Mouse (Mus musculus) limb, embryonic 14.5 days (tissue): ENCODE results near the gene Gm17359. TPM values are rescaled to one million over a fixed set of nuclear protein-coding genes. Genes with fewer than 3 reads are reported as not detected.

Experiments
- ATAC-seq: fragments of 200-750 bp; cut with Nextera tagmentation; 2 replicates; pipeline ENCODE4 v1.8.0; 2017; ENCODE audit warnings: low read depth, moderate number of reproducible peaks, moderate TSS enrichment; ENCODE audit not compliant: low FRiP score
- DNase-seq: peaks from one replicate; pipeline ENCODE4 v3.0.0-alpha.2; 2015; ENCODE audit warnings: low spot score
- H3K27ac ChIP-seq: fragments of 300-500 bp; sonication (generic); replicated peaks from 2 replicates; pipeline ENCODE4 v1.5.1; 2014; ENCODE audit warnings: low read depth, mild to moderate bottlenecking, low read length, moderate library complexity, mixed read lengths
- H3K27me3 ChIP-seq: fragments of 300-500 bp; sonication (generic); 2 replicates; pipeline ENCODE4 v1.6.1; 2014; ENCODE audit warnings: low read length, mixed read lengths; ENCODE audit not compliant: control insufficient read depth, insufficient read depth
- H3K36me3 ChIP-seq: fragments of 300-500 bp; sonication (generic); 2 replicates; pipeline ENCODE4 v1.6.1; 2014; ENCODE audit warnings: mild to moderate bottlenecking, low read length, moderate library complexity, mixed read lengths; ENCODE audit not compliant: control insufficient read depth, insufficient read depth
- H3K4me1 ChIP-seq: fragments of 300-500 bp; sonication (generic); 2 replicates; pipeline ENCODE4 v1.6.1; 2014; ENCODE audit warnings: antibody characterized with exemption, low read length, mixed read lengths; ENCODE audit not compliant: control insufficient read depth, insufficient read depth
- H3K4me2 ChIP-seq: fragments of 300-500 bp; sonication (generic); replicated peaks from 2 replicates; pipeline ENCODE4 v1.6.1; 2014; ENCODE audit warnings: low read depth, mild to moderate bottlenecking, low read length, moderate library complexity; ENCODE audit not compliant: severe bottlenecking
- H3K4me3 ChIP-seq: fragments of 300-500 bp; sonication (generic); replicated peaks from 2 replicates; pipeline ENCODE4 v1.5.1; 2014; ENCODE audit warnings: low read length
- H3K9ac ChIP-seq: fragments of 300-500 bp; sonication (generic); 2 replicates; pipeline ENCODE4 v1.6.1; 2014; ENCODE audit warnings: mild to moderate bottlenecking, low read depth, low read length, moderate library complexity; ENCODE audit not compliant: severe bottlenecking
- H3K9me3 ChIP-seq: fragments of 300-500 bp; sonication (generic); 2 replicates; pipeline ENCODE4 v1.6.1; 2016; ENCODE audit warnings: low read length; ENCODE audit not compliant: control insufficient read depth
- POLR2A ChIP-seq: fragments of 200-500 bp; IDR thresholded peaks from 2 replicates; pipeline ENCODE4 v1.8.0; 2012; ENCODE audit warnings: inconsistent platforms, mild to moderate bottlenecking, moderate library complexity, borderline replicate concordance; ENCODE audit not compliant: insufficient read depth, insufficient read length; ENCODE audit errors: extremely low read depth
- WGBS: fragments of 180-500 bp; shearing (Covaris S2); extraction: QIAGEN DNeasy Blood & Tissue Kit; methylation state at CpG from one replicate; pipeline ENCODE4 v1.1.7; 2014; 5-methylcytosine and 5-hydroxymethylcytosine counted together
- polyA plus RNA-seq, 2 experiments: library from polyadenylated mRNA; depleted of rRNA in 1 of 2; stranded (reverse) in 1 of 2; unstranded in 1 of 2; fragments of >200 nt; fragmentation: Nextera tagmentation in 1 of 2; extraction: Ambion mirVana in 1 of 2; gene quantifications; 2 replicates each; pipeline versions ENCODE4 v1.2.1 to v1.2.3; 2012 to 2014

Gm17359 gene
- polyA plus RNA-seq, 2 experiments = not detected

GRCm38 (mm10) chr3:79434436-79434835 is 98.0 kb downstream of the Gm17359 start:
- Histone ChIP-seq H3K9ac (no peak overlapping the region), H3K4me3 (no peak overlapping the region), H3K27ac (no peak overlapping the region), H3K4me2 (no peak overlapping the region), H3K27me3 (no peaks in the 10 kb centered on the region), H3K36me3 (no peaks in the 10 kb centered on the region), H3K4me1 (no peaks in the 10 kb centered on the region), H3K9me3 (no peaks in the 10 kb centered on the region)
- WGBS = 79% methylated on average over 9 of the region's 9 CpGs
- no peak for TF ChIP-seq POLR2A
- DNase-seq = no peak
- ATAC-seq = no peak

- Histone ChIP-seq H3K9ac (no peak overlapping the region), H3K9me3 (no peaks in the 10 kb centered on the region), H3K36me3 (no peaks in the 10 kb centered on the region), H3K4me2 (no peak overlapping the region), H3K27ac (no peak overlapping the region), H3K4me1 (no peaks in the 10 kb centered on the region), H3K27me3 (no peaks in the 10 kb centered on the region), H3K4me3 (no peak overlapping the region)
- TF ChIP-seq POLR2A = no peak
- WGBS = 69% methylated on average over 5 of the region's 5 CpGs
- ATAC-seq (no peak), DNase-seq (no peak)
Observed at GRCm38 (mm10) chr3:79434985-79435384, 98.5 kb downstream of the Gm17359 start.

DNA sequence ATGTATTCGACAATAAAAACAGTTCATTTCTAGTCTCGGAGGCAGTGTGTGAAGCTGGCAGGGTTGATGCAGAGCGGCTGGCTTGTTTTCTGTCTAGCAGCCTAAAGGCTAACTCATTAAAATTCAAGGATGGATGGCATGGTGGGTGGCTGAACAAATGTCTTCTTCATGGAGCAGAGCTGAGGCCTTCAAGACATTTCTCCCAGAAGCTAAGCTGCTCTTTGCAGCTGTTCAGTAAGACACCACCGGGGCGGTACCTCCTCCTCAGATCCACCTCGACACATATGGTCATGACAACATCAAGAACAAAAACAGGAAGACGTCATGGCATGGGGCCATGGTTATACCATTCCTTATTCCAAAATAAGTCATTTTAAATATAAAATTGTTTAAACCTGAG is 99.7 kb downstream of the Gm17359 start:
- H3K27ac ChIP-seq = no peak overlapping the region
- no peaks in the 10 kb centered on the region for H3K27me3 ChIP-seq
- H3K9me3 ChIP-seq = no peaks in the 10 kb centered on the region
- H3K4me3 ChIP-seq = no peak overlapping the region
- no peak for TF ChIP-seq POLR2A
- H3K9ac ChIP-seq = no peak overlapping the region
- no peaks in the 10 kb centered on the region for H3K36me3 ChIP-seq
- no peak for ATAC-seq
- H3K4me1 ChIP-seq = no peaks in the 10 kb centered on the region
- no peak for DNase-seq
- no peak overlapping the region for H3K4me2 ChIP-seq
- 82% methylated on average over 7 of the region's 7 CpGs for WGBS

GRCm38 (mm10) chr3:79438276-79438675 is 101.8 kb downstream of the Gm17359 start:
- Histone ChIP-seq H3K27ac (no peak overlapping the region), H3K4me3 (no peak overlapping the region), H3K9me3 (no peaks in the 10 kb centered on the region), H3K9ac (no peak overlapping the region), H3K36me3 (no peaks in the 10 kb centered on the region), H3K27me3 (no peaks in the 10 kb centered on the region), H3K4me1 (no peaks in the 10 kb centered on the region), H3K4me2 (no peak overlapping the region)
- WGBS = 100% methylated on average over 3 of the region's 3 CpGs
- ATAC-seq (no peak), DNase-seq (no peak)
- no peak for TF ChIP-seq POLR2A

DNA sequence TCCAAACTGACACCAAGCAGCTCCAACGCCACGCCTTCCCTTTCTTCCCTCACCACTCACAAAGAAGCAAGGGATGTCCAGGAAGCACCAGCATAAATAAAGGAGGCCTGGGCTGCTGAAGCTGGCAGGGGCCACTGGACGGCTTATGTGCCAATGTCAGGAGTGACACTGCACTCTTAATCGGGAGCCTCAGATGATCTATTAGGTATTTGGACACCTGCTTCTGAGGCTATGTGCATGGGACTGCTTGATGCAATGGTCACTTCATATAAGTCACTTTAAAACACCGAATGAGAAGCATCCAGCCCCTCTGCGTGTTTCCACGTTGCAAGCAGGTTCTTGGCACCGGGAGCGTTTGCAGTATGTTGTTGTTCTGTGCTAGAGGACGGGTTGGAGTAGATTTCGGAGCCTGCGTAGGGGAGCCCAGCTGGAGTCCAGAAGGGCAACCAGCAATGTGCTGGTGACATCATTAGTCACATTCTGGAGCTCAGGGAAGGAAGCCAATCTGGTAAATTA is 104.6 kb downstream of the Gm17359 start:
- Histone ChIP-seq H3K4me2 (no peak overlapping the region), H3K27ac (no peak overlapping the region), H3K36me3 (no peaks in the 10 kb centered on the region), H3K27me3 (no peaks in the 10 kb centered on the region), H3K4me3 (no peak overlapping the region), H3K4me1 (no peaks in the 10 kb centered on the region), H3K9me3 (no peaks in the 10 kb centered on the region), H3K9ac (no peak overlapping the region)
- DNase-seq (peak; percentile 7), ATAC-seq (no peak)
- WGBS = 64% methylated on average over 12 of the region's 12 CpGs
- TF ChIP-seq POLR2A = no peak

DNA sequence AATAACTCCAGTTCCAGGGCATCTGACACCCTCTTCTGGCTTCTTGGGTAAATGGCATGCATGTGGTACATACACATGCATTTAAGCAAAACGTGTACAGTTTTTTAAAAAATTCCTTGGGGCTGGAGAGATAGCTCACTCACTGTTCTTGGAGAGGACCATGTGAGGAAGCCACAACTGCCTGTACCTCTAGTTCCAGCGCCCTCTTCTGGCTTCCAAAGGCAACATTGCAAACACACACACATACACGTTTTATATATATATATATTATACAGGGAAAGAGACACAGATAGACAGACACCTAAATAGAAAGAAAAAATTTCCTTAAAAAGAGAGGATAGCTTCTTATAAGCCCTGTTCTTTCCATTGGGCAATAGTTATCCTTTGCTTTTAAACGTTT is 107.4 kb downstream of the Gm17359 start:
- no peaks in the 10 kb centered on the region for H3K36me3 ChIP-seq
- no peaks in the 10 kb centered on the region for H3K27me3 ChIP-seq
- H3K4me2 ChIP-seq = no peak overlapping the region
- DNase-seq (no peak), ATAC-seq (no peak)
- no peak for TF ChIP-seq POLR2A
- no peak overlapping the region for H3K9ac ChIP-seq
- H3K4me3 ChIP-seq = no peak overlapping the region
- H3K27ac ChIP-seq = no peak overlapping the region
- H3K4me1 ChIP-seq = 0 out of 2 replicates have a peak, but pooled peaks cover 3% of the 10 kb centered on the region
- 64% methylated on average over 4 of the region's 4 CpGs for WGBS
- no peaks in the 10 kb centered on the region for H3K9me3 ChIP-seq
